ENCODE assay signal across 22 mouse cellular contexts in genomic region chr4:150306701-150307100, GRCm38 (mm10). TPM values are rescaled to one million over a fixed set of nuclear protein-coding genes. Genes with fewer than 3 reads are reported as not detected.
DNase-seq lines count a peak whose midpoint lies in the region; ATAC-seq and TF ChIP-seq lines count a peak whose summit lies in the region.
"Had no signal": no experiment of that assay in that cellular context is flagged by ENCODE, and none has a peak within 500 bp of the region (broad histone marks: within the 10 kb centered on the region; RNA-seq: fewer than 3 reads in every experiment).

No protein-coding gene starts in this region.

- ATAC-seq in lung, embryonic 15.5 days (ENCODE audit: borderline replicate concordance, extremely low read depth, low FRiP score, low TSS enrichment) = peak; percentile 35; the same call in 1 of the 2 replicates
- peak; percentile 64 for ATAC-seq in intestine, embryonic 16.5 days
- ATAC-seq in stomach, postnatal 0 days (ENCODE audit: low FRiP score, low TSS enrichment) = peak; percentile 77
- ATAC-seq: midbrain, embryonic 15.5 days had no signal

- intact Hi-C loops in heart, postnatal 36 days (cut with DNase I) = no loop called here

- H3K36me3 ChIP-seq in lung, embryonic 15.5 days = no peaks in the 10 kb centered on the region
- no peaks in the 10 kb centered on the region for H3K36me3 ChIP-seq in intestine, embryonic 16.5 days (ENCODE audit: control insufficient read depth, insufficient read depth, low read length)
- no peaks in the 10 kb centered on the region for H3K36me3 ChIP-seq in stomach, postnatal 0 days (ENCODE audit: control insufficient read depth, insufficient read depth, low read length)
- peaks cover 16% of the 10 kb centered on the region for H3K36me3 ChIP-seq in forebrain, embryonic 10.5 days (replicated peaks)
- H3K36me3 ChIP-seq: embryonic facial prominence, embryonic 15.5 days; midbrain, embryonic 15.5 days had no signal

- 40% methylated on average over 2 of the region's 2 CpGs for WGBS in lung, embryonic 15.5 days
- WGBS in intestine, embryonic 16.5 days = 38% methylated on average over 2 of the region's 2 CpGs
- WGBS in stomach, postnatal 0 days = 39% methylated on average over 2 of the region's 2 CpGs
- WGBS in forebrain, embryonic 10.5 days = 68% methylated on average over 2 of the region's 2 CpGs

- no peak for TF ChIP-seq EP300 in stomach, postnatal 0 days (optimal IDR thresholded peaks at IDR 0.05)

- peak overlapping the region; percentile 39; the same call in 1 of the 2 replicates for H3K27ac ChIP-seq in lung, embryonic 15.5 days
- H3K27ac ChIP-seq in intestine, embryonic 16.5 days (ENCODE audit: low read length) = peak overlapping the region; percentile 40
- peak overlapping the region; percentile 53 for H3K27ac ChIP-seq in stomach, postnatal 0 days (replicated peaks)
- H3K27ac ChIP-seq in forebrain, embryonic 10.5 days = no peak overlapping the region
- H3K27ac ChIP-seq: embryonic facial prominence, embryonic 15.5 days; hindbrain, embryonic 10.5 days; kidney, postnatal 0 days; left cerebral cortex, adult 2 months; liver, embryonic 14.5 days; midbrain, embryonic 15.5 days had no signal

- TF ChIP-seq CTCF in stomach, postnatal 0 days (IDR thresholded peaks at IDR 0.05; ENCODE audit: low read depth) = no peak

- 0 out of 2 replicates have a peak overlapping the region, but pooled peaks have one; percentile 4 for H3K4me2 ChIP-seq in lung, embryonic 15.5 days
- H3K4me2 ChIP-seq in intestine, embryonic 16.5 days (ENCODE audit: low read depth, low read length) = peak overlapping the region; percentile 16; the same call in 1 of the 2 replicates
- H3K4me2 ChIP-seq in stomach, postnatal 0 days (replicated peaks; ENCODE audit: low read depth) = no peak overlapping the region
- H3K4me2 ChIP-seq: embryonic facial prominence, embryonic 15.5 days; heart, embryonic 11.5 days; midbrain, embryonic 15.5 days had no signal

- H3K9me3 ChIP-seq in lung, embryonic 15.5 days = no peaks in the 10 kb centered on the region
- H3K9me3 ChIP-seq in intestine, embryonic 16.5 days (ENCODE audit: control insufficient read depth, low read length) = no peaks in the 10 kb centered on the region
- H3K9me3 ChIP-seq in stomach, postnatal 0 days (ENCODE audit: control insufficient read depth, low read length) = no peaks in the 10 kb centered on the region
- no peaks in the 10 kb centered on the region for H3K9me3 ChIP-seq in forebrain, embryonic 10.5 days
- H3K9me3 ChIP-seq: embryonic facial prominence, embryonic 15.5 days; hindbrain, embryonic 10.5 days; megakaryocyte, embryonic 14.5 days; midbrain, embryonic 15.5 days had no signal

- peaks cover 41% of the 10 kb centered on the region for H3K4me1 ChIP-seq in lung, embryonic 15.5 days
- H3K4me1 ChIP-seq in intestine, embryonic 16.5 days (ENCODE audit: control insufficient read depth, insufficient read depth, low read length) = peaks cover 49% of the 10 kb centered on the region
- H3K4me1 ChIP-seq in stomach, postnatal 0 days (replicated peaks; ENCODE audit: control insufficient read depth, insufficient read depth) = no peaks in the 10 kb centered on the region
- H3K4me1 ChIP-seq in forebrain, embryonic 10.5 days = peaks cover 10% of the 10 kb centered on the region

- peak; percentile 80 for DNase-seq in heart, adult 11 months
- no peak for DNase-seq in heart, postnatal 36 days
- DNase-seq in lung, postnatal 4 days = no peak
- peak; percentile 56 for DNase-seq in stomach, postnatal 0 days (ENCODE audit: low spot score)
- DNase-seq in forebrain, embryonic 10.5 days (ENCODE audit: extremely low spot score, low spot score) = no peak
- DNase-seq: adrenal gland, postnatal 14 days; cerebellum, adult 18-20 months; cerebellum, postnatal 36 days; gastrocnemius, postnatal 25 days; right cerebral cortex, adult 18-20 months; thymus, postnatal 14 days had no signal

- no peak overlapping the region for H3K4me3 ChIP-seq in lung, embryonic 15.5 days
- H3K4me3 ChIP-seq in intestine, embryonic 16.5 days (ENCODE audit: low read length) = no peak overlapping the region
- no peak overlapping the region for H3K4me3 ChIP-seq in stomach, postnatal 0 days (ENCODE audit: low read depth, low read length)
- no peak overlapping the region for H3K4me3 ChIP-seq in forebrain, embryonic 10.5 days
- H3K4me3 ChIP-seq: embryonic facial prominence, embryonic 15.5 days; hindbrain, embryonic 10.5 days; left cerebral cortex, adult 2 months; megakaryocyte, embryonic 14.5 days; midbrain, embryonic 15.5 days had no signal

- no peak overlapping the region for H3K9ac ChIP-seq in lung, embryonic 15.5 days
- 0 out of 2 replicates have a peak overlapping the region, but pooled peaks have one; percentile 11 for H3K9ac ChIP-seq in intestine, embryonic 16.5 days (ENCODE audit: low read depth, low read length)
- H3K9ac ChIP-seq in stomach, postnatal 0 days (ENCODE audit: low read length) = no peak overlapping the region
- H3K9ac ChIP-seq: embryonic facial prominence, embryonic 15.5 days; liver, embryonic 14.5 days; midbrain, embryonic 15.5 days had no signal

- H3K27me3 ChIP-seq in lung, embryonic 15.5 days = no peaks in the 10 kb centered on the region
- H3K27me3 ChIP-seq in intestine, embryonic 16.5 days (replicated peaks; ENCODE audit: control insufficient read depth, insufficient read depth, low read length) = no peaks in the 10 kb centered on the region
- H3K27me3 ChIP-seq in stomach, postnatal 0 days (ENCODE audit: control insufficient read depth, insufficient read depth, low read length) = no peaks in the 10 kb centered on the region
- no peaks in the 10 kb centered on the region for H3K27me3 ChIP-seq in forebrain, embryonic 10.5 days (ENCODE audit: poor library complexity, severe bottlenecking)
- H3K27me3 ChIP-seq: CH12.LX; embryonic facial prominence, embryonic 15.5 days; megakaryocyte, embryonic 14.5 days; midbrain, embryonic 15.5 days had no signal

RNA-seq across cellular contexts. Expression of gene Rere, which starts 25.3 kb away (rescaled TPM):
- 10 to 100 TPM; 51.5 to 52.0 TPM for total RNA-seq in heart, postnatal 36 days (2021)
- 25.8 and 31.9 TPM in 2 replicates for polyA plus RNA-seq in lung, embryonic 15.5 days (2015; fragmentation: Nextera tagmentation; extraction: Ambion mirVana)
- polyA plus RNA-seq in intestine, embryonic 16.5 days (2015; fragmentation: Nextera tagmentation; extraction: Ambion mirVana) = 20.0 and 22.2 TPM in 2 replicates
- polyA plus RNA-seq in stomach, postnatal 0 days (2015; fragmentation: Nextera tagmentation; extraction: Ambion mirVana) = 8.3 and 12.2 TPM in 2 replicates
- 26.8 and 31.1 TPM in 2 replicates for polyA plus RNA-seq in forebrain, embryonic 10.5 days (2016; fragmentation: Nextera tagmentation; extraction: Ambion mirVana)

Comparison
In these comparisons a context has a peak if more than half of its experiments do, and no peak if none do; other contexts are left out.
1. DNase-seq: peak in heart, adult 11 months (single experiment) and stomach, postnatal 0 days (single experiment); none in heart, postnatal 36 days (0 of 2), lung, postnatal 4 days (0 of 2) and forebrain, embryonic 10.5 days (single experiment).
2. Peak in every context shown above with its lines, with median percentiles within 50 percentile points of each other: ATAC-seq.